Mouse (Mus musculus): Measurements from ENCODE around the gene Uchl5.

GRCm38 (mm10) chr1:143741331-143741730 lies 35.7 kb upstream of the Uchl5 start:
- TF ChIP-seq EP300 (IDR thresholded peaks at IDR 0.05; ENCODE audit: insufficient read depth, low read depth, low read length): no peak
- TF ChIP-seq CTCF (IDR thresholded peaks at IDR 0.05; ENCODE audit: low read depth, low read length): no peak
- TF ChIP-seq POLR2A (IDR thresholded peaks at IDR 0.05; ENCODE audit: insufficient read depth, low read length): no peak

Data from ES-Bruce4 (cell line).